Mouse (Mus musculus): ENCODE measurements around the gene Snx19.

Snx19 gene

DNA sequence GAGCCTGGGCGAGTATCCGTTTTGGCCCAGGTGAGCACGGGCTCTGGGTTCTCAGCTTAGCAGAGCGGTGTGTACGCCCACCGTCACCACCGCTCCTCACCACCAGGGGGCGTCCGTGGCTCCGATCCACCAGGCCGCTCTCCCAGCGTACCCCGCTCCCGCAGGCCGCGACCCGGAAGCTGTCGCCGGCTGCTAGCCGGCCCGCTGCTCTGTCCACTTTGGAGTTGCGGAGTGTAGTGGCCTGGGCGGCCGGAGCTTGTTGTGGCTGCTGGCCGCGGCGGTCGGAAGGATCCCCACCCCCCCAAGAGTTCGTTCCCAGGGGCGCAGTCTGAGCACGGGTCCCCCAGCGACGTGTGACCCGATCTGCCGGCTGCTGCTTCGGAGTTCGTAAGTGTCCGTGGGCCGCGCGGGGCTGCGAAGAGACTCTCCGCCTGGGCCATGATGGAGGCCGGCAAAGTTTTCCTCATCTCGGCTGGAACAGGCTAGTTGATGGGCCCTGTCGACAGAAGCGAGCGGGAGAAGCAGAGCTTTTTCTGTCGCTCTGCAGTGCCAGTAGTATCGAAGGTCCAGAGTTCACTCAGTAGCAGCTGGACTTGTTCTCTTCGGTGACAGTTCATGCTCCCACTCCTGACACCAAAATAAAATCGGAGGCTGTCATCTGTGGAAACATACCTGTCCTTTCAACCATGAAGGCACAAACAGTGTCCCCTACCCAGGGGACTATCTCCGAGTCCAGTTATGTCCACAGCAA is at the start of gene Snx19:
Gene Snx19 (plus strand): TSS at position 227 of the 751 bp plus-strand sequence.
- peak; percentile 88 for DNase-seq (ENCODE audit: low read depth, low spot score)

DNA sequence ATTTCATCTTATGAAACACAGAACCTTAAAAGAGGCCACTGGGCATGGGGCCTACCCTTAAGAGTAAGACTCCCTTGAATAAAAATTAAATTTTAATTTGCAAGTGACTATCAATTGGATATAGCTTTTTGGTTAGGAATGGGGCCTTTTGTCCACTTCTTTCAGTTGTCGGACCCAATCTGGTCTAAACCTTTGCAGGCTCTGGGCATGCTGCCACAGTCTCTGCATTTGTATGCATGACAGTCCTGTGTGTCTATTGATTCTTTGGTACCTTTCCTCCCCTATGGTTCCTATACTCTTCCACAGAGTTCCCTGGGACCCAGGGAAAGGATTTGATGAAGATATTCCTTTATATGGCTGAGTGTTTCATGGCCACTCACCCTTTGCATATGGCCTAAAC is 26.1 kb upstream of the Snx19 start:
- DNase-seq (ENCODE audit: low read depth, low spot score) = no peak

DNA sequence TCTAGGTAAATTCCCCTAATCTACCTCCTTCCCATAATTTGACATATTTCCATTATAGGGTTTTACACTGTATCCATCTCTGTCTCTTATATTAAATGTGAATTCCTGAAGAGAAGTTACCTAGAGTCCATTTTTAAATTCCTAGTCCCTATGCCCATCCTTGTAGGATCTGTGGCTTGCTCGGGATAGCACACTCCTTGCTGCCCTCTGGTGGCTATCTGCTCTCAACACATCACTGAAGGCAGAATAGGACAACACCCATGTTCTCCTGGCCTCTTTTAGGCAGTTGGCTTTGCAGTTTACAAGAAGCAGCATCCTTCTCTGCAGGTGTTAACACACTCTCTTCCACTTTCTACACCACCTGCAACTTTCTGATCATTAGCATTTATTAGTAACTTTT is 4.0 kb upstream of the Snx19 start:
- peak; percentile 79 for DNase-seq (ENCODE audit: low read depth, low spot score)

DNA sequence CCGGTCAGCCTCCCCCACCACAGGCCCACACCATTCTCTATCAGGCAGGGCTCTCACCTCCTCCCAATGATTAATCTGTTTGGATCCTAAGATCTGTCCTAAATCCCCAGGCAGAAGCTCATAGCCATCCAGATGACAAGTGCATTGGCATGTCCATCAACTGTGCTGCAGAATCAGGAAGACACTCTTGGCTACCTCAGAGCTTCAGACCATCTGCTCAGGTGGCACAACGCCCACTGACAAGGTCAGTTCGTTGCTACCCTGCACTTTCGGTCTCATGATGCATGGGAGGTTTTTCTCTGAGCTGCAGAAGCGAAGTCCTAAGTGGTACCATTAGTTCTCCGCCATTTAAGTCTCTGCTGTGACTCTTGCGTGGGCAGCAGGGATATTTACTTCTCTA is 1.7 kb upstream of the Snx19 start:
- DNase-seq (ENCODE audit: low read depth, low spot score) = no peak

DNA sequence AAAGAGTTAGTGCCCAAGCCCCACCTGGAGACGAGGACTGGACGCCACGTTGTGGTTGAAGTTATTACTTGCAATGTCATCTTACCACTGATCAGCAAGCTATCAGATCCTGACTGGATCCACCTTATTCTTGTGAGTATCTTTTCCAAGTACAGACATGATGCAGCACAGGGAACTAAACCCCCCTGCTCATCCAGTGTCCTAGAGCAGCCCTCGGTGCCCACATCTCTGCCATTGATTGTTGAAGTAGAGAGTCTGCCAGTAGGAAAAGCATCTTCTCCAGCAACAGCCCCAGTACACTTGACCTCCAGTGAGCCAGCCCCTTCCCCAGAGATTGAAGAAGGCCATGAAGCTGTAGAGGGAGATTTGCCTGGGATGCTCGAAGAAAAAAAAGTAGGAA is 1.3 kb downstream of the Snx19 start:
- DNase-seq (ENCODE audit: low read depth, low spot score) = no peak

DNA sequence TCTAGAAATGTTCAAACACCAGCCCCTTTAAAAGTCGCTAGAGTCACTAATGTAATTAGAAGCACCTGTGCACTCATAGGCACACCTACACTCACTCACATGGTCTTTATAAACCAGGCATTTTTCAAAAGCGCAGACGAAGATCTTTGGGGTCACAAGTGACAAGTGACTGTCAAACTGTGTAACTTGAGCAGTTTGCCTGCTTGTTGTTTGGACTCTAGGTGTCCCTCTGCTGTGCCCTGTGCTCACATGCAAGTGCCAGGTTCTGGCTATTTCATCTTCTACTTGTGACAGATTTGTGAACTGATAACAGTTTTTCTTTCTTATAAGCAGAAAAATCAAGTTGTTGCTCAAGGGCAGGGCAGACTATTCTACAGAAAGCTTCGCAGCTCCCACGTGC is 3.5 kb downstream of the Snx19 start:
- DNase-seq (ENCODE audit: low read depth, low spot score) = no peak

DNA sequence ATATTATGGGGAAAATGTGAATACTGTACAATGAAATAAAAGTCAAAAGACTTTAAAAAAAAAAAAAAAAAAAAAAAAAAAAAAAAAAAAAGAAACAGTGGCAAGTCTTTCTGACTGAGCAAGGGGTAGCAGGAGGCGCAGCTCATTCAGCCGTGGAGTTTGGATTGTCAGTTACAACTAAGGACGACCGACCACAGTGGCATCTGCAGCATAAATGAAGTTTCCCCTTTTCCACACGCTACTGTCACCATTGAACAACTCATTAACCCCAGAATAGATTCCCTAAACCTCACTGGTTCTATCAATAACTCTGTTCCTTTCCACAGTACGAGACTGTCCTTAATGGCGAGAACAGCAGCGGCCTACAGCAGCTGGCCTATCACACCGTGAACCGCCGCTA is 5.0 kb downstream of the Snx19 start:
- DNase-seq (ENCODE audit: low read depth, low spot score) = no peak

GRCm38 (mm10) chr9:30433914-30434313 is 7.0 kb downstream of the Snx19 start:
- no peak for DNase-seq (ENCODE audit: low read depth, low spot score)

DNA sequence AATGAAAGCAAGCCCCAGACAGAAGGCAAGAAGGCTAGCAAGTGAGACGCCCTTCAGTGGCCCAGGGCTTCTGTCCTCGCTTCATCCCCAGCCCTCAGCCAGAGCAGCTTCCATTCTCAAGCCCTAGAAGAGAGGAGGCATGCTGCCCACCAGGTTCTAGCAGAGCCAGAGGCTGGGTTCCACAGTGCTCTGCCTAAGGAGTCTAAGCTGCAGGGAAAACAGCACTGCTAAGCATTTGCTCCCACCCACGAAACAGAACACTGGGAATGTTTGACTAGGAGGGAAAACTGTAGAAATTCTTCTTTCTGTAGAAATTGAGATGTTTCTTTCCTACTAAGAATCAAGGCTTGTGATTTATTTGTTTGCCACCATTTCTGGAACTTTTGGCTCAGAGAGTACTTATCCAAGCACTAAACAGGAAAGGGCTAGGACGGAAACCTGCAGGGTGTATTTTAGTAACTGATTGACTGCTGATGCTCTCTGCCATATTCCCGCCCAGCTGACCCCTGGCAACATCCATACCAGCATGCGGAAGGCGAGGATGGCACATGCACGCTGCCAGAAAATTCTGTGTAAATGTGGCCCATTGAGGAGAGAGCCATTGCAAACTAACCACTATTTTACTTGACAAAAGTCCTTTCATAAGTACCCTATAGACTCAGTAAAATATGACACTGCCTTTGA is 9.1 kb downstream of the Snx19 start:
- DNase-seq (ENCODE audit: low read depth, low spot score) = no peak

GRCm38 (mm10) chr9:30438505-30438904 is 11.6 kb downstream of the Snx19 start:
- peak; percentile 65 for DNase-seq (ENCODE audit: low read depth, low spot score)

GRCm38 (mm10) chr9:30441761-30442160 is 14.9 kb downstream of the Snx19 start:
- no peak for DNase-seq (ENCODE audit: low read depth, low spot score)

GRCm38 (mm10) chr9:30445232-30446085 is 18.6 kb downstream of the Snx19 start:
- DNase-seq (ENCODE audit: low read depth, low spot score) = no peak

- DNase-seq (ENCODE audit: low read depth, low spot score) = no peak
Measured at GRCm38 (mm10) chr9:30446126-30446525, 19.2 kb downstream of the Snx19 start.

- DNase-seq (ENCODE audit: low read depth, low spot score) = peak; percentile 74
Measured at GRCm38 (mm10) chr9:30448459-30448858, 21.6 kb downstream of the Snx19 start.

- DNase-seq (ENCODE audit: low read depth, low spot score) = no peak
Measured at GRCm38 (mm10) chr9:30449862-30450261, 23.0 kb downstream of the Snx19 start.

GRCm38 (mm10) chr9:30450834-30451233 is 23.9 kb downstream of the Snx19 start:
- no peak for DNase-seq (ENCODE audit: low read depth, low spot score)

DNA sequence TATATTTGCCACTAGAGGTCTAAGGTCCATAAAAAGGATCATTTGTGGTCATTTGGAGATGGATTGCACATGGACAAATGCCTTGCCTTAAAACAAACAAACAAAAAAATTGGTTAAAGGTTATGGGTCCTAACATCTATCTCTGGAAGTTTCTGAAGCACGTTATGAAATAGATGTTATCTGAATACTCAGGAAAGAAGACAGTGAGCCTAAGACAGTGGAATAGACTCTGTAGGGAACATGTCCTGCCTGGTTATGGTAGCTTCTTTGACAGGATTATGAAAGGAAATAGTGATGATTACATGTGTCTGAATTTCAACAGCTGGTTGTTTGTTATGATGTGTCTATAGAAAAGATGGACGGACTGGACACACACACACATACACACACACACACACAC is 27.6 kb downstream of the Snx19 start:
- DNase-seq (ENCODE audit: low read depth, low spot score) = no peak

- no peak for DNase-seq (ENCODE audit: low read depth, low spot score)
Measured at GRCm38 (mm10) chr9:30456250-30456649, 29.3 kb downstream of the Snx19 start.

GRCm38 (mm10) chr9:30460501-30460900 is 33.6 kb downstream of the Snx19 start:
- DNase-seq (ENCODE audit: low read depth, low spot score) = no peak

GRCm38 (mm10) chr9:30464661-30465060 is 37.8 kb downstream of the Snx19 start:
- DNase-seq (ENCODE audit: low read depth, low spot score) = no peak

DNA sequence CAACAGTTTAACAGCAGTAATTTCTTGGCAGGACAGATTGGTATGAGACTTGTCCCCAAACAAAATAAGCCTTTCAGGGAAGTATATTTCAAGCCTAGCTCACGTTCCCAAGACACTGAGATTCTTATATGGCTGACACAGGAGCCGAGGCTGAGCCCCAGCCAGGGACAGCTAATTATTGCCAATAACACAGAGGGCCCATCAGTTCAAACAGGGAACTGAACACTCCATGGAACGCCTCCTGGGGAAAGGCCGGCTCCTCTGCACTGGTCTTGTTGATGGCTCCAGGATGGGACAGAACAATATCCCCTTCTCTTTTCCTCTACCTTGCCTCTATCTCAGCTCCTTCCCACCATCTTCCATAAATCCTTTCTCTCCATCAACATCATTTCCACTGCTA is 53.1 kb downstream of the Snx19 start:
- no peak for DNase-seq (ENCODE audit: low read depth, low spot score)

GRCm38 (mm10) chr9:30480464-30480863 is 53.6 kb downstream of the Snx19 start:
- peak; percentile 97 for DNase-seq (ENCODE audit: low read depth, low spot score)

All from 3T3-L1 (cell line).